27 mouse cellular contexts compared by ENCODE assay signal in genomic region chr4:66843255-66843654, GRCm38 (mm10). TPM values are rescaled to one million over a fixed set of nuclear protein-coding genes. Genes with fewer than 3 reads are reported as not detected.
A peak's percentile ranks its signal among the peaks of the same experiment; 100 is the strongest.
DNase-seq lines count a peak whose midpoint lies in the region; ATAC-seq and TF ChIP-seq lines count a peak whose summit lies in the region.
"Had no signal": no experiment of that assay in that cellular context is flagged by ENCODE, and none has a peak within 500 bp of the region (broad histone marks: within the 10 kb centered on the region; RNA-seq: fewer than 3 reads in every experiment).

No protein-coding gene starts in this region.

- no peaks in the 10 kb centered on the region; the same call in 1 of the 2 replicates for H3K36me3 ChIP-seq in liver, adult 2 months (ENCODE audit: control insufficient read depth, insufficient read depth, low read length)
- H3K36me3 ChIP-seq in liver, embryonic 11.5 days (ENCODE audit: control insufficient read depth, insufficient read depth, low read length): no peaks in the 10 kb centered on the region
- H3K36me3 ChIP-seq in forebrain, embryonic 15.5 days: no peaks in the 10 kb centered on the region
- H3K36me3 ChIP-seq: embryonic facial prominence, embryonic 13.5 days; forebrain, embryonic 12.5 days; heart, embryonic 10.5 days; hindbrain, embryonic 10.5 days; limb, embryonic 15.5 days had no signal

- H3K27ac ChIP-seq in liver, adult 2 months (replicated peaks; ENCODE audit: insufficient read depth, low read depth, low read length): no peak overlapping the region
- no peak overlapping the region for H3K27ac ChIP-seq in liver, embryonic 11.5 days (ENCODE audit: low read depth, low read length)
- H3K27ac ChIP-seq in forebrain, embryonic 15.5 days (replicated peaks): no peak overlapping the region
- H3K27ac ChIP-seq: embryonic facial prominence, embryonic 13.5 days; forebrain, embryonic 12.5 days; gastrocnemius, adult 2 months; heart, embryonic 10.5 days; hindbrain, embryonic 10.5 days; limb, embryonic 15.5 days; stomach, postnatal 0 days had no signal

- no peak for TF ChIP-seq CTCF in liver, adult 2 months (IDR thresholded peaks at IDR 0.05; ENCODE audit: low read depth, low read length)

- no peaks in the 10 kb centered on the region for H3K27me3 ChIP-seq in liver, adult 2 months (ENCODE audit: control insufficient read depth, insufficient read depth, low read length)
- H3K27me3 ChIP-seq in liver, embryonic 11.5 days (replicated peaks; ENCODE audit: control insufficient read depth, insufficient read depth, low read length): no peaks in the 10 kb centered on the region
- H3K27me3 ChIP-seq in forebrain, embryonic 15.5 days: no peaks in the 10 kb centered on the region
- H3K27me3 ChIP-seq: embryonic facial prominence, embryonic 13.5 days; forebrain, embryonic 12.5 days; limb, embryonic 15.5 days had no signal

- no peaks in the 10 kb centered on the region for H3K79me2 ChIP-seq in liver, adult 2 months (ENCODE audit: control insufficient read depth, insufficient read depth, low read length)

- H3K9ac ChIP-seq in liver, adult 2 months (ENCODE audit: low read depth, low read length): no peak overlapping the region
- H3K9ac ChIP-seq in liver, embryonic 11.5 days (ENCODE audit: low read depth, low read length): no peak overlapping the region
- H3K9ac ChIP-seq in forebrain, embryonic 15.5 days (replicated peaks): no peak overlapping the region
- H3K9ac ChIP-seq: embryonic facial prominence, embryonic 13.5 days; forebrain, embryonic 12.5 days; limb, embryonic 15.5 days had no signal

- TF ChIP-seq POLR2A in liver, adult 2 months (IDR thresholded peaks at IDR 0.05; ENCODE audit: extremely low read depth, insufficient read depth, low read length): no peak

- no peak overlapping the region for H3K4me3 ChIP-seq in liver, adult 2 months (ENCODE audit: insufficient read depth, low read depth, low read length)
- H3K4me3 ChIP-seq in liver, embryonic 11.5 days (ENCODE audit: low read depth, low read length): no peak overlapping the region
- no peak overlapping the region for H3K4me3 ChIP-seq in forebrain, embryonic 15.5 days
- H3K4me3 ChIP-seq: embryonic facial prominence, embryonic 13.5 days; erythroblast, embryonic 14.5 days; forebrain, embryonic 12.5 days; gastrocnemius, adult 2 months; heart, embryonic 10.5 days; hindbrain, embryonic 10.5 days; limb, embryonic 15.5 days had no signal

- H3K4me1 ChIP-seq in liver, adult 2 months (ENCODE audit: control insufficient read depth, insufficient read depth, low read length): no peaks in the 10 kb centered on the region
- no peaks in the 10 kb centered on the region for H3K4me1 ChIP-seq in liver, embryonic 11.5 days (replicated peaks; ENCODE audit: control insufficient read depth, insufficient read depth, low read length)
- H3K4me1 ChIP-seq in forebrain, embryonic 15.5 days: no peaks in the 10 kb centered on the region
- H3K4me1 ChIP-seq: embryonic facial prominence, embryonic 13.5 days; forebrain, embryonic 12.5 days; heart, embryonic 10.5 days; hindbrain, embryonic 10.5 days; limb, embryonic 15.5 days had no signal

- peak; percentile 10 for DNase-seq in liver, adult 2 months (ENCODE audit: extremely low read depth, low read depth, low spot score)
- no peak for DNase-seq in liver, embryonic 11.5 days (ENCODE audit: low spot score)
- DNase-seq in B cell, adult 2 months: peak; percentile 21 to 22
- DNase-seq in urinary bladder, postnatal 36 days (ENCODE audit: low spot score in 2 of 2): no peak
- no peak for DNase-seq in thymus, postnatal 4 days
- DNase-seq: adrenal gland, postnatal 36 days; cerebellum, adult 18-20 months; cerebellum, postnatal 14 days; gastrocnemius, adult 2 months; kidney, postnatal 25 days; lung, postnatal 14 days; right cerebral cortex, adult 18-20 months; right cerebral cortex, postnatal 4 days; thymus, adult 2 months had no signal

- WGBS in liver, adult 2 months: 64% methylated on average over 1 of the region's 1 CpGs
- WGBS in liver, embryonic 11.5 days: 69% methylated on average over 1 of the region's 1 CpGs
- WGBS in forebrain, embryonic 15.5 days: 67% methylated on average over 1 of the region's 1 CpGs

- H3K4me2 ChIP-seq in liver, embryonic 11.5 days: no peak overlapping the region
- H3K4me2 ChIP-seq in forebrain, embryonic 15.5 days (replicated peaks): no peak overlapping the region
- H3K4me2 ChIP-seq: embryonic facial prominence, embryonic 13.5 days; forebrain, embryonic 12.5 days; limb, embryonic 15.5 days had no signal

- ATAC-seq in liver, embryonic 11.5 days (replicated peaks; ENCODE audit: low FRiP score): no peak
- peak; percentile 99 for ATAC-seq in granulocyte monocyte progenitor cell, adult 5-6 weeks (replicated peaks; ENCODE audit: poor library complexity, severe bottlenecking)
- ATAC-seq in neutrophil, adult 5-6 weeks (ENCODE audit: extremely low read depth, insufficient number of reproducible peaks, low FRiP score, poor library complexity, severe bottlenecking): peak; percentile 87
- no peak for ATAC-seq in forebrain, embryonic 15.5 days (replicated peaks)
- ATAC-seq: hindbrain, embryonic 16.5 days; intestine, embryonic 16.5 days; midbrain, embryonic 16.5 days had no signal

- H3K9me3 ChIP-seq in liver, embryonic 11.5 days (ENCODE audit: control insufficient read depth, low read length): no peaks in the 10 kb centered on the region
- no peaks in the 10 kb centered on the region for H3K9me3 ChIP-seq in forebrain, embryonic 15.5 days
- H3K9me3 ChIP-seq: embryonic facial prominence, embryonic 13.5 days; forebrain, embryonic 12.5 days; heart, embryonic 10.5 days; hindbrain, embryonic 10.5 days; limb, embryonic 15.5 days had no signal

RNA-seq across cellular contexts. Expression of gene Tlr4, which starts 15.9 kb away (rescaled TPM):
- total RNA-seq in liver, adult 2 months (2014; rRNA removed): 5.2 and 5.6 TPM in 2 replicates
- 0.16 and 0.70 TPM in 2 replicates for polyA plus RNA-seq in liver, adult 2 months (2012; rRNA removed)
- 1.9 and 2.6 TPM in 2 replicates for polyA plus RNA-seq in liver, embryonic 11.5 days (2014; fragmentation: Nextera tagmentation; extraction: Ambion mirVana)
- 8.7 and 11.0 TPM in 2 replicates for total RNA-seq in granulocyte monocyte progenitor cell, adult 5-6 weeks (2014; fragmentation: Nextera tagmentation)
- 12.7 and 19.8 TPM in 2 replicates for total RNA-seq in granulocyte monocyte progenitor cell, adult 5-6 weeks (2017)
- 58.1 and 60.4 TPM in 2 replicates for total RNA-seq in neutrophil, adult 5-6 weeks (2017)
- 0.41 and 0.79 TPM in 2 replicates for polyA plus RNA-seq in forebrain, embryonic 15.5 days (2015; fragmentation: Nextera tagmentation; extraction: Ambion mirVana)
- polyA plus RNA-seq: erythroblast, embryonic 14.5 days had no signal

Comparison
In these comparisons a context has a peak if more than half of its experiments do, and no peak if none do; other contexts are left out.
1. DNase-seq: peak in liver, adult 2 months (single experiment) and B cell, adult 2 months (2 of 2); none in liver, embryonic 11.5 days (single experiment), urinary bladder, postnatal 36 days (0 of 2) and thymus, postnatal 4 days (single experiment).
2. ATAC-seq: peak in granulocyte monocyte progenitor cell, adult 5-6 weeks (single experiment) and neutrophil, adult 5-6 weeks (single experiment); none in liver, embryonic 11.5 days (single experiment) and forebrain, embryonic 15.5 days (single experiment).